Mouse (Mus musculus) granulocyte monocyte progenitor cell, adult 5-6 weeks (primary cell): ENCODE measurements around the gene Clnk. TPM values are rescaled to one million over a fixed set of nuclear protein-coding genes. Genes with fewer than 3 reads are reported as not detected.
"Not testable (repeated sequence)": the region's sequence is repeated elsewhere in the genome, so short reads cannot be mapped to it uniquely, and the experiment has no call there.

ENCODE experiments used
- ATAC-seq: replicated peaks from 2 replicates; pipeline ENCODE4 v1.8.0; 2016; ENCODE audit warnings: mild to moderate bottlenecking, moderate TSS enrichment, inconsistent platforms; ENCODE audit not compliant: poor library complexity, severe bottlenecking
- total RNA-seq, 2 experiments: library from RNA; stranded (forward) in 1 of 2; stranded (reverse) in 1 of 2; fragments of 200-712, 200-1000 nt in 1 of 2; fragments of >200 nt in 1 of 2; fragmentation: Nextera tagmentation in 1 of 2; gene quantifications; 2 replicates each; pipeline ENCODE4 v1.2.3; 2014 to 2017

Gene Clnk
- 0.80 and 0.98 TPM in 2 replicates for total RNA-seq (2014; fragmentation: Nextera tagmentation)
- total RNA-seq (2017) = 0.22 and 0.41 TPM in 2 replicates

GRCm38 (mm10) chr5:38876622-38877021, at the start of gene Clnk:
TSS of gene Clnk (minus strand) at chr5:38876812.
- ATAC-seq = peak; percentile 79

- ATAC-seq = no peak
These were observed 28.7 kb upstream of the Clnk start for GRCm38 (mm10) chr5:38905271-38905670.

DNA sequence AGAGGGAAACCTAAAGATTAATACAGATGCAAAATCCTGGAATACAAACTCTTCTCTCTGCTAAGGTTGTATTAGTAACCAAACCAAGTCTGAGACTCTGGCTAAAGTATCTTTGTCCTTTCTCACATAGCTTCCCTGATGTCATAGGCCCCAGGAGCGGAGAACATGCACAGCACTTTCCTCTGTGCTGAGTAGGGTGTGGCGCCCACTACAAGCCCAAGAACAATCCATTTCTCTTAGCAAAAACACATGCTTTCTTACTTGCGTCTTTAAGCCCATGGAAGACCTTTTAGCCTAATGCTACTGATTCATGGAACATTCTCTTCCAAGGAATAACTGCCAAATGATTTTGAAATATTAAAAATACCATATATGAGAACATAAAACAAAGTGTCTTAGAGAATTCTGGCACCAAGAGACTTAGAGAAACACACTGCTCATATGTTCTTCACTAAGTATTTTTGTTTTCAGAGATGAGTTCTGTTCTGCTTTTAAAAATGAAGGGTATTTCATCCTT, 28.0 kb upstream of the Clnk start:
- ATAC-seq = no peak

- ATAC-seq = no peak
These were observed 26.3 kb upstream of the Clnk start for GRCm38 (mm10) chr5:38902889-38903288.

GRCm38 (mm10) chr5:38899051-38899450, 22.4 kb upstream of the Clnk start:
- ATAC-seq = no peak

GRCm38 (mm10) chr5:38888646-38889045, 12.0 kb upstream of the Clnk start:
- no peak for ATAC-seq

GRCm38 (mm10) chr5:38886623-38887275, 10.1 kb upstream of the Clnk start:
- ATAC-seq = no peak

GRCm38 (mm10) chr5:38882635-38883034, 6.0 kb upstream of the Clnk start:
- ATAC-seq = not testable (repeated sequence)

DNA sequence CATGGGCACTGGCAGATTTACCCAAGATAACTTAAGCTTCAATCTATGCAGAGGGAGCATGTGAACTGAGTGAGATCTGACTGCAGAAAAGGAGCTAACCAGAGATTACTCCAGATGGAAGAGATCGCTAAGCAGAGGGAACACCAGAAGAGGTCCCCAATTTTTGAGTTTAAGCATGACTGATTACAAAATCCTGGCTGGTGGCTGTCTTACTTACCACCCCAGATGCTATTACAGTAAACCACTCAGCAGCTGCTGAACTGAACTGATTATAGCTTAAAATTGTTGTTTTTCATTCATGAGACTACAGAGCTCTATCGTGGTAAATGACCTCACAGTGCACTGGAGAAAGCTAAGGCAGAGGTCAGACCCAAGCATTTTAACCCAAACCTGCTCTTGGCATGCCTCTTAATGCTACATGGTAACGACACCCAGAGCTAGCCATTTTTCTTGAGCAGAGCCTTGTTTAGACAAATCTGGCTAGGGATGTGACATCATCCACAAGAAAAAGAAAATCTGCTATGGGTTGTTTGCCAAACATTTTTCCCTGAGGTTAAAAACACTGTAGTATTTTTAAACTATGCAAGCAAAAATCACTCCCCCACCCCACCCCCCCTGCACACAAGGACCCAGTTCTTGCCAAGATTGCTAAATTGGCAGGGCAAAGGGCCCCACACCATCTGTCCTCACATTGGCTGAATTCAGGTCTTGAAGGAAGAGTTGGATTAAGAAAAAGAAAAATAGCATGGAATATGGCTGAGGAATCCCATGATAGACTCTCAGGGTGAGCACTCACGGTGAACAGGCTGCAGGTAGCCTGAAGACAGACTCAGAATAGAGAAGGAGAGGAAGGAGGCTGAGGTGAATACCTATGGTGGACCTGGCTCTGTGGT, 5.4 kb upstream of the Clnk start:
- ATAC-seq = no peak

DNA sequence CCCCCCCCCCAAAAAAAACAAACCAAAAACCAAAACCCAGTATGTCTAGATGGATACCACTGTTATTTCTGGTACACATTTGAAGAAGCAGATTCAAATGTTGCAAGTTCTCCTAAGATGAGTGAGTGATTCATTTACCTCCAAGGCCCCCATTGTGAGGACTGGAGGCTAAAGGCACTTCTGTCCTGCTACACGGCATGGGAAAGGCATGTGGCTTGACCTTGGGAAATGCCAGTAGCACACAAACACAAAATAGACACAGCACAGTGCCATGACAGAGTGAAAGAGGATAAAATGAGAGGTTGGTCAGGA, 4.8 kb upstream of the Clnk start:
- no peak for ATAC-seq

GRCm38 (mm10) chr5:38879989-38880706, 3.5 kb upstream of the Clnk start:
- ATAC-seq = 0 out of 2 replicates have a peak, but pooled peaks have one; percentile 19

- no peak for ATAC-seq
These were observed 1.2 kb downstream of the Clnk start for GRCm38 (mm10) chr5:38875403-38875802.

DNA sequence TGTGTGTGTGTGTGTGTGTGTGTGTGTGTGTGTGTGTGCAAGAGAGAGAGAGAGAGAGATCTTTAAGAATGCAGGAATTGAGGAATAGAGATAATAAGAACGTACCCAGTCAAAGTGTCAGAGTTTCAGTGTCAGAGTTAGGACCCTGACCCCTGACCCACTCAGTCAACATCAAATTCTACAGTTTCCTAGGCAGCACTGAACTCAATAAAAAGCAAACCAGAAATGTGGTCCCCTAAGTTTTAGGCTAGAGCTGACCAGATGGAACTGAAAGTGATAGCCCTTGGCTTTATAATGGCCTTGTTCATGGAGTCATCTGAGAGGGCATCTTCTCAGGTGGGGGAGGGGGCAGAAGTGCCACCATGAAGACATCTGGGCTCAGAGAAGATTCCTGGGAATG, 1.7 kb downstream of the Clnk start:
- ATAC-seq = no peak

DNA sequence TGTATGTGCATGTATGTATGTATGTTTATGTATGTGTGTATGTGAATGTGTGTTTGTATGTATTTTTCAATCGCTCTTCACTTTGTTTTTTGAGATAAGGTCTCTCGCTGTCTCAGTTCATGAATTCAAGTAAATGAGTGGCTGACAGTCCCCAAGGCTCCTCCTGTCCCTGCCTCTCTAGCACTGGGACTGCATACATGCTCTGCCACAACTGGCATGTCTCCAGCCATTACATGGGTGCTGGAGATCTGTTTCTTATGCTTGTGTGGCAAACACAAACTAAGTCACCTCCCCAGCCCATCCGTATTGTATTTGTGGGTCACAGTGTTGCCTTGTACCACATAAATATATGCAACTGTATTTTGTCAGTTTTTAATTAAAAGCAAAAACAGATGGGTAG, 3.7 kb downstream of the Clnk start:
- no peak for ATAC-seq

- ATAC-seq = no peak
These were observed 5.0 kb downstream of the Clnk start for GRCm38 (mm10) chr5:38871591-38871990.

GRCm38 (mm10) chr5:38870485-38870884, 6.1 kb downstream of the Clnk start:
- ATAC-seq = peak; percentile 73

- ATAC-seq = peak; percentile 73
These were observed 6.6 kb downstream of the Clnk start for GRCm38 (mm10) chr5:38869976-38870375.

- ATAC-seq = peak; percentile 89
These were observed 12.0 kb downstream of the Clnk start for GRCm38 (mm10) chr5:38864624-38865023.

- no peak for ATAC-seq
These were observed 13.6 kb downstream of the Clnk start for GRCm38 (mm10) chr5:38863029-38863428.

GRCm38 (mm10) chr5:38862288-38862985, 14.2 kb downstream of the Clnk start:
- no peak for ATAC-seq
